Mouse (Mus musculus): ENCODE data around the gene Sergef.
A peak's percentile ranks its signal among the peaks of the same experiment; 100 is the strongest.

- peak; percentile 67 for TF ChIP-seq CTCF (IDR thresholded peaks at IDR 0.05; ENCODE audit: insufficient read depth, low read depth, low read length)
- TF ChIP-seq POLR2A (IDR thresholded peaks at IDR 0.05; ENCODE audit: insufficient read depth, low read depth, low read length) = no peak; the same call in 1 of the 2 replicates
Observed at GRCm38 (mm10) chr7:46396928-46397731, 242.5 kb downstream of the Sergef start.

Measured in olfactory bulb, adult 2 months (tissue).